In genomic region chr7:16809739-16810138, GRCm38 (mm10) we compare ENCODE assay signal across 9 mouse cellular contexts. TPM values are rescaled to one million over a fixed set of nuclear protein-coding genes. Genes with fewer than 3 reads are reported as not detected.
DNase-seq lines count a peak whose midpoint lies in the region; ATAC-seq lines count a peak whose summit lies in the region.
"Had no signal": no experiment of that assay in that cellular context is flagged by ENCODE, and none has a peak within 500 bp of the region (broad histone marks: within the 10 kb centered on the region; RNA-seq: fewer than 3 reads in every experiment).

No protein-coding gene starts in this region.

- H3K9ac ChIP-seq in forebrain, embryonic 13.5 days, result no peak overlapping the region
- no peak overlapping the region for H3K9ac ChIP-seq in midbrain, embryonic 15.5 days
- H3K9ac ChIP-seq: lung, embryonic 15.5 days had no signal

- H3K4me3 ChIP-seq in heart, embryonic 10.5 days, result no peak overlapping the region
- H3K4me3 ChIP-seq in forebrain, embryonic 13.5 days, result peak overlapping the region; percentile 4; the same call in 1 of the 2 replicates
- H3K4me3 ChIP-seq in limb, embryonic 10.5 days, result no peak overlapping the region
- peak overlapping the region; percentile 58; the same call in 1 of the 2 replicates for H3K4me3 ChIP-seq in midbrain, embryonic 15.5 days
- H3K4me3 ChIP-seq: lung, embryonic 15.5 days had no signal

- H3K9me3 ChIP-seq in heart, embryonic 10.5 days, result no peaks in the 10 kb centered on the region
- no peaks in the 10 kb centered on the region for H3K9me3 ChIP-seq in forebrain, embryonic 13.5 days (replicated peaks)
- H3K9me3 ChIP-seq in limb, embryonic 10.5 days (replicated peaks), result no peaks in the 10 kb centered on the region; the same call in 1 of the 2 replicates
- no peaks in the 10 kb centered on the region for H3K9me3 ChIP-seq in midbrain, embryonic 15.5 days
- H3K9me3 ChIP-seq: lung, embryonic 15.5 days had no signal

- peak; percentile 61 to 88 for DNase-seq in heart, adult 18-20 months
- no peak for DNase-seq in heart, embryonic 10.5 days (ENCODE audit: low spot score)
- DNase-seq in hindlimb bud, embryonic 11.5 days (ENCODE audit: extremely low spot score, low read depth, low spot score), result peak; percentile 39
- peak; percentile 75 for DNase-seq in limb, embryonic 10.5 days (ENCODE audit: low spot score)
- peak; percentile 24 to 49 for DNase-seq in spleen, postnatal 14 days (ENCODE audit: low spot score in 2 of 2)

- H3K27me3 ChIP-seq in heart, embryonic 10.5 days (ENCODE audit: insufficient read depth, poor library complexity, severe bottlenecking), result peaks cover 33% of the 10 kb centered on the region
- peaks cover 35% of the 10 kb centered on the region for H3K27me3 ChIP-seq in forebrain, embryonic 13.5 days
- H3K27me3 ChIP-seq in limb, embryonic 10.5 days (ENCODE audit: low read depth, poor library complexity, severe bottlenecking), result peaks cover 40% of the 10 kb centered on the region
- H3K27me3 ChIP-seq in midbrain, embryonic 15.5 days (replicated peaks), result no peaks in the 10 kb centered on the region

- H3K36me3 ChIP-seq in heart, embryonic 10.5 days, result peaks cover 53% of the 10 kb centered on the region
- peaks cover 41% of the 10 kb centered on the region for H3K36me3 ChIP-seq in forebrain, embryonic 13.5 days (ENCODE audit: poor library complexity, severe bottlenecking)
- H3K36me3 ChIP-seq in limb, embryonic 10.5 days, result peaks cover 63% of the 10 kb centered on the region
- no peaks in the 10 kb centered on the region for H3K36me3 ChIP-seq in midbrain, embryonic 15.5 days (replicated peaks)

- ATAC-seq in cerebellum, adult (ENCODE audit: insufficient number of reproducible peaks, low FRiP score, low TSS enrichment), result peak; percentile 60; the same call in 1 of the 2 replicates
- 0 out of 2 replicates have a peak, but pooled peaks have one; percentile 22 for ATAC-seq in forebrain, embryonic 13.5 days
- ATAC-seq in midbrain, embryonic 15.5 days (replicated peaks), result no peak

- 23% methylated on average over 10 of the region's 10 CpGs for WGBS in heart, embryonic 10.5 days
- 28% methylated on average over 10 of the region's 10 CpGs for WGBS in forebrain, embryonic 13.5 days
- WGBS in limb, embryonic 10.5 days, result 29% methylated on average over 10 of the region's 10 CpGs
- WGBS in midbrain, embryonic 15.5 days, result 29% methylated on average over 10 of the region's 10 CpGs

- peaks cover 19% of the 10 kb centered on the region for H3K4me1 ChIP-seq in heart, embryonic 10.5 days
- H3K4me1 ChIP-seq in forebrain, embryonic 13.5 days, result peaks cover 31% of the 10 kb centered on the region
- peaks cover 29% of the 10 kb centered on the region for H3K4me1 ChIP-seq in limb, embryonic 10.5 days
- peaks cover 52% of the 10 kb centered on the region for H3K4me1 ChIP-seq in midbrain, embryonic 15.5 days

- H3K27ac ChIP-seq in heart, embryonic 10.5 days, result no peak overlapping the region
- no peak overlapping the region; the same call in 1 of the 2 replicates for H3K27ac ChIP-seq in forebrain, embryonic 13.5 days
- no peak overlapping the region for H3K27ac ChIP-seq in limb, embryonic 10.5 days
- H3K27ac ChIP-seq in midbrain, embryonic 15.5 days, result peak overlapping the region; percentile 95
- H3K27ac ChIP-seq: lung, embryonic 15.5 days had no signal

- peak overlapping the region; percentile 77 for H3K4me2 ChIP-seq in forebrain, embryonic 13.5 days
- peak overlapping the region; percentile 83 for H3K4me2 ChIP-seq in midbrain, embryonic 15.5 days
- H3K4me2 ChIP-seq: lung, embryonic 15.5 days had no signal

RNA-seq across cellular contexts. Expression of gene Strn4, which starts 6.0 kb away (rescaled TPM):
- 10 to 100 TPM; 50.3 to 60.0 TPM for total RNA-seq in heart, adult 18-20 months (2021)
- 101 and 107 TPM in 2 replicates for polyA plus RNA-seq in heart, embryonic 10.5 days (2016; fragmentation: Nextera tagmentation; extraction: Ambion mirVana)
- polyA plus RNA-seq in forebrain, embryonic 13.5 days (2015; fragmentation: Nextera tagmentation; extraction: Ambion mirVana), result 147 and 164 TPM in 2 replicates
- 130 and 145 TPM in 2 replicates for polyA plus RNA-seq in limb, embryonic 10.5 days (2016; fragmentation: Nextera tagmentation; extraction: Ambion mirVana)
- polyA plus RNA-seq in midbrain, embryonic 15.5 days (2015; fragmentation: Nextera tagmentation; extraction: Ambion mirVana), result 205 and 227 TPM in 2 replicates

RNA-seq across cellular contexts. Expression of gene Fkrp, which starts 6.8 kb away (rescaled TPM):
- 10 to 100 TPM; 49.1 to 53.1 TPM for total RNA-seq in heart, adult 18-20 months (2021)
- 29.5 and 36.7 TPM in 2 replicates for polyA plus RNA-seq in heart, embryonic 10.5 days (2016; fragmentation: Nextera tagmentation; extraction: Ambion mirVana)
- 24.0 and 28.0 TPM in 2 replicates for polyA plus RNA-seq in forebrain, embryonic 13.5 days (2015; fragmentation: Nextera tagmentation; extraction: Ambion mirVana)
- 27.2 and 33.1 TPM in 2 replicates for polyA plus RNA-seq in limb, embryonic 10.5 days (2016; fragmentation: Nextera tagmentation; extraction: Ambion mirVana)
- 51.9 and 55.1 TPM in 2 replicates for polyA plus RNA-seq in midbrain, embryonic 15.5 days (2015; fragmentation: Nextera tagmentation; extraction: Ambion mirVana)

RNA-seq across cellular contexts. Expression of gene Slc1a5, which starts 28.6 kb away (rescaled TPM):
- 10 to 100 TPM; 13.0 to 26.3 TPM for total RNA-seq in heart, adult 18-20 months (2021)
- polyA plus RNA-seq in heart, embryonic 10.5 days (2016; fragmentation: Nextera tagmentation; extraction: Ambion mirVana), result 47.0 TPM in 2 replicates
- 16.0 and 17.1 TPM in 2 replicates for polyA plus RNA-seq in forebrain, embryonic 13.5 days (2015; fragmentation: Nextera tagmentation; extraction: Ambion mirVana)
- 48.3 and 48.7 TPM in 2 replicates for polyA plus RNA-seq in limb, embryonic 10.5 days (2016; fragmentation: Nextera tagmentation; extraction: Ambion mirVana)
- 12.4 and 14.3 TPM in 2 replicates for polyA plus RNA-seq in midbrain, embryonic 15.5 days (2015; fragmentation: Nextera tagmentation; extraction: Ambion mirVana)

RNA-seq across cellular contexts. Expression of gene Prkd2, which starts 33.0 kb away (rescaled TPM):
- 10 to 100 TPM; 19.7 to 22.2 TPM for total RNA-seq in heart, adult 18-20 months (2021)
- 8.9 and 9.4 TPM in 2 replicates for polyA plus RNA-seq in heart, embryonic 10.5 days (2016; fragmentation: Nextera tagmentation; extraction: Ambion mirVana)
- 7.7 and 8.3 TPM in 2 replicates for polyA plus RNA-seq in forebrain, embryonic 13.5 days (2015; fragmentation: Nextera tagmentation; extraction: Ambion mirVana)
- polyA plus RNA-seq in limb, embryonic 10.5 days (2016; fragmentation: Nextera tagmentation; extraction: Ambion mirVana), result 15.0 and 15.6 TPM in 2 replicates
- 6.7 TPM in 2 replicates for polyA plus RNA-seq in midbrain, embryonic 15.5 days (2015; fragmentation: Nextera tagmentation; extraction: Ambion mirVana)

Comparison
In these comparisons a context has a peak if more than half of its experiments do, and no peak if none do; other contexts are left out.
1. H3K4me3 ChIP-seq: peak in forebrain, embryonic 13.5 days (single experiment) and midbrain, embryonic 15.5 days (single experiment); none in heart, embryonic 10.5 days (single experiment) and limb, embryonic 10.5 days (single experiment).